Mouse (Mus musculus): ENCODE data around the gene Ell2.

Gene Ell2

GRCm38 (mm10) chr13:75807969-75808368 is 101.4 kb downstream of the Ell2 start:
- in situ Hi-C loops (cut with MboI) = loop anchor here (10.0 kb wide), 1 partner anchor 583 kb away; no protein-coding TSS in a partner anchor

DNA sequence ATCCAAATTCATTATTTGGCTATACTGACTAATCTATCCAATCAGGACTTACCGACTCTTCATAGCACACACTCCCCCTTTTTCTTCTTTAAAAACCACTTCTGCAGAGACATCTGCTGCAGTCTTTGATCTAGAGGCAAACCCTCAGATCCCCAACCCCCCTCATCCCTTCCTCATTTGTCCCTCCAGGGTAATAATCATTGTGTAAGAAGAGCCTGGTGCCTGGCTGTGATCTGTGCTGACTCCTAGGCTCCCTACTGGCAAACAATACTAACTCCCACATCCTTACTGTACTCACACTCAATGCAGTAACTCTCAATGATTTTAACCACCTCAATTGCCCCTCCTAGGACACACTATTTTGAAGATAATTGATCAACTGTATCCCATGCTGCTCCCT is 103.4 kb downstream of the Ell2 start:
- in situ Hi-C loops (cut with MboI) = loop anchor here (10.0 kb wide), 1 partner anchor 585 kb away; no protein-coding TSS in a partner anchor

DNA sequence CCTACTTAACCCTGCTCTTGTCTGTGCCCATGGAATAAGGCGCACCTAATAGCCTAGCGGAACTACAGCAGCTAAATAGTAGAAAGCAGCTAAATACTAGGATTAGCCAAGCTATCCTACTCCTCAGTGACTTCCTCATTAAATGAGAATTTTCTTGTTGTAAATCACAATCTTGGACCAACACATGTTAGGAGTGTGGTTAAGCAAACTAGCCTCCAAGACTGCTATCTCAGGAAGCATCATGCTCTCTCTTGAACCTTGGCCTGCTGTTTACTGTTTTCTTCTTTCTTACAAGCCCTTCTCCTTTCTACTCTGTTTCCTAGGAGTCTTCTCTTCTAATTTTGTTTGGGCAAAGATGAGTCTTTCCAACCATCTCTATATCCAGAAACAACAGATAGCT is 110.6 kb downstream of the Ell2 start:
- in situ Hi-C loops (cut with MboI) = no loop called here

GRCm38 (mm10) chr13:75818486-75818885 is 111.9 kb downstream of the Ell2 start:
- in situ Hi-C loops (cut with MboI) = no loop called here

GRCm38 (mm10) chr13:75818945-75819706 is 112.6 kb downstream of the Ell2 start:
- in situ Hi-C loops (cut with MboI) = no loop called here

GRCm38 (mm10) chr13:75819898-75820297 is 113.3 kb downstream of the Ell2 start:
- in situ Hi-C loops (cut with MboI) = no loop called here
